Mouse (Mus musculus) hindbrain, embryonic 14.5 days (tissue): Measurements from ENCODE around the gene Gm3543. TPM values are rescaled to one million over a fixed set of nuclear protein-coding genes. Genes with fewer than 3 reads are reported as not detected.
"Not testable (repeated sequence)": the region's sequence is repeated elsewhere in the genome, so short reads cannot be mapped to it uniquely, and the experiment has no call there.

Source experiments
- ATAC-seq: fragments of 200-750 bp; cut with Nextera tagmentation; 2 replicates; pipeline ENCODE4 v1.8.0; 2017; ENCODE audit warnings: moderate number of reproducible peaks, mild to moderate bottlenecking, moderate TSS enrichment, moderate library complexity; ENCODE audit not compliant: low FRiP score
- DNase-seq: peaks from one replicate; pipeline ENCODE4 v3.0.0-alpha.2; 2015; ENCODE audit warnings: low spot score
- H3K27ac ChIP-seq: fragments of 300-500 bp; sonication (generic); 2 replicates; pipeline ENCODE4 v1.5.1; 2014; ENCODE audit warnings: mild to moderate bottlenecking, moderate library complexity
- H3K27me3 ChIP-seq: fragments of 300-500 bp; sonication (generic); 2 replicates; pipeline ENCODE4 v1.6.1; 2014; ENCODE audit warnings: mild to moderate bottlenecking, low read length, mixed read lengths; ENCODE audit not compliant: control insufficient read depth, insufficient read depth
- H3K36me3 ChIP-seq: fragments of 300-500 bp; sonication (generic); replicated peaks from 2 replicates; pipeline ENCODE4 v1.6.1; 2014; ENCODE audit not compliant: control insufficient read depth, insufficient read depth
- H3K4me1 ChIP-seq: fragments of 300-500 bp; sonication (generic); replicated peaks from 2 replicates; pipeline ENCODE4 v1.6.1; 2014; ENCODE audit warnings: antibody characterized with exemption, low read length, mixed read lengths; ENCODE audit not compliant: control insufficient read depth, insufficient read depth
- H3K4me2 ChIP-seq: fragments of 300-500 bp; sonication (generic); replicated peaks from 2 replicates; pipeline ENCODE4 v1.6.1; 2014; ENCODE audit warnings: mild to moderate bottlenecking, moderate library complexity
- H3K4me3 ChIP-seq: fragments of 300-500 bp; sonication (generic); replicated peaks from 2 replicates; pipeline ENCODE4 v1.5.1; 2014; ENCODE audit warnings: mild to moderate bottlenecking, low read length
- H3K9ac ChIP-seq: fragments of 300-500 bp; sonication (generic); 2 replicates; pipeline ENCODE4 v1.6.1; 2014
- H3K9me3 ChIP-seq: fragments of 300-500 bp; sonication (generic); 2 replicates; pipeline ENCODE4 v1.6.1; 2016; ENCODE audit warnings: low read length; ENCODE audit not compliant: control insufficient read depth
- WGBS: fragments of 180-500 bp; shearing (Covaris S2); extraction: QIAGEN DNeasy Blood & Tissue Kit; methylation state at CpG from one replicate; pipeline ENCODE4 v1.1.7; 2014; 5-methylcytosine and 5-hydroxymethylcytosine counted together
- polyA plus RNA-seq: library from polyadenylated mRNA; unstranded; fragments of >200 nt; fragmentation: Nextera tagmentation; extraction: Ambion mirVana; gene quantifications from 2 replicates; pipeline ENCODE4 v1.2.1, GENCODE M21; 2014

Gene Gm3543
- polyA plus RNA-seq = not detected in 2 replicates

DNA sequence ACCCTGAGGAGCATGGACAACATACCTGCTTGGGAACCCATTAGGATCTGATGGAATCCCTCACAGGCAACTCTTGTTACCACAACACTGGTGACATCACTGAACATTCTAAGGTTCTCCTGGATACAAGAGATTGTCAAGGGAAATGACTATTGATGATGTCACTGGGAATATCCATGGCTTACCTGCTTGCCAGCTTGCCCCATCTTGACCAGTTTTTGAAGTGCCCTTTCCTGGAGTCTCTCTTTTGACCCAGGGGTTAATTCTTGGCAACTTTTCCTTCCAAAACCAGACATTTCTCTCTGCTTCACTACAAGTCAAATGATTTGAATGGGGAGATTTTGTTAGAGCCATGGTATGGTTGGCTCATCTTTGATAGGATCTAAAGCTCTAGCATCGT is at the start of gene Gm3543:
Gm3543 (minus strand) TSS at position 101 of the 400 bp plus-strand sequence.
- not testable (repeated sequence) for H3K9ac ChIP-seq, H3K27me3 ChIP-seq, H3K9me3 ChIP-seq, H3K27ac ChIP-seq, ATAC-seq, DNase-seq, H3K4me1 ChIP-seq, H3K36me3 ChIP-seq, H3K4me3 ChIP-seq, H3K4me2 ChIP-seq
- WGBS = no CpG with 5 or more reads among the region's 1 CpGs

GRCm38 (mm10) chr14:41968596-41968995 is 14.5 kb downstream of the Gm3543 start:
- not testable (repeated sequence) for H3K27me3 ChIP-seq, H3K9me3 ChIP-seq, H3K36me3 ChIP-seq, DNase-seq, H3K4me2 ChIP-seq, ATAC-seq, H3K4me1 ChIP-seq, H3K9ac ChIP-seq, H3K4me3 ChIP-seq, H3K27ac ChIP-seq
- WGBS = 74% methylated on average over 3 of the region's 3 CpGs

DNA sequence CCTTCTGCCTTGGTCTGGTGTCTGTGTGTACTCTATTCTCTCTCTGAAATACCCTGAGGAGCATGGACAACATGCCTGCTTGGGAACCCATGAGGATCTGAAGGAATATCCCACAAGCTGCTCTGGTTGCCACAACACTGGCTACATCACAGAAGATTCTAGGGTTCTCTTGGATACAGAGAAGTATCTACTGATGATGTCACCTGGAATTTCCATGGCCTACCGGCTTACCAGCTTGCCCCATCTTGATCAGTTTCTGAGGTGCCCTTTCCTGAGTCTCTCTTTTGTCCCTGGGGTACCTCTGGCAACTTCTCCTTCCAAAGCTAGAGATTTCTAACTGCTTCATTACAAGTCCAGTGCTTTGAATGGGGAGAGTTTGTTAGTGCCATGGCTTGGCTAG is 15.3 kb downstream of the Gm3543 start, which contains the start of gene Gm6401:
Gm6401 (minus strand) TSS at position 101 of the 400 bp plus-strand sequence.
- not testable (repeated sequence) for H3K4me1 ChIP-seq, H3K4me3 ChIP-seq, H3K36me3 ChIP-seq, DNase-seq, H3K4me2 ChIP-seq, H3K27me3 ChIP-seq, H3K27ac ChIP-seq, H3K9me3 ChIP-seq, ATAC-seq, H3K9ac ChIP-seq
- 83% methylated on average over 1 of the region's 1 CpGs for WGBS

DNA sequence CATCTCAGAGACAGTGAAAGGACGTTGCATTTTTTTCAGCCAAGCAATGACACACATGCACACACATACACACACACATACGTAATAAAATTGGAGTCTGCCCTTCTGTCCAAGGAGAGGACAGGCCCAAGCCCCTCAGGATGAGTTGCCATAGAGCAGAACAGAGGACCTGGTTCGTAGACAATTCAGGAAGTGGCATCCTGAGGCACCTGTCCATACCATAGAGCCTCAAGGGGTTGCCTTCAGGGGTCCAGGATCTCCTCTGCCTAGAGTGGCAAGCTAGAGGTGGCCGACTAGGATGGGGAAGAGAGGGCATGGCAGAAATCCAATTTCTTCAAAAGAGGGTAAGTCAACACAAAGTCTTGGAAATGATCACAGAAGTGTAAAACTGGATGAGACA is 19.0 kb downstream of the Gm3543 start:
- ATAC-seq, H3K9me3 ChIP-seq, H3K4me3 ChIP-seq, H3K36me3 ChIP-seq, DNase-seq, H3K27ac ChIP-seq, H3K4me2 ChIP-seq, H3K27me3 ChIP-seq, H3K9ac ChIP-seq, H3K4me1 ChIP-seq: not testable (repeated sequence)
- WGBS = 73% methylated on average over 4 of the region's 4 CpGs

GRCm38 (mm10) chr14:41943695-41944094 is 39.4 kb downstream of the Gm3543 start, which contains the start of gene 1700024B05Rik:
1700024B05Rik (plus strand) TSS chr14:41943995.
- not testable (repeated sequence) for ATAC-seq

More at GRCm38 (mm10) chr14:41943695-41944094, 39.4 kb downstream of the Gm3543 start, which contains the start of gene 1700024B05Rik:
- H3K4me2 ChIP-seq, H3K27me3 ChIP-seq, H3K27ac ChIP-seq, DNase-seq, H3K9me3 ChIP-seq, H3K4me3 ChIP-seq, H3K9ac ChIP-seq, H3K4me1 ChIP-seq, H3K36me3 ChIP-seq: not testable (repeated sequence)
- WGBS = 67% methylated on average over 1 of the region's 2 CpGs

Other genes starting within 250 kb of the Gm3543 start
- gene Gm7929, start 232.7 kb downstream of the Gm3543 start, polyA plus RNA-seq = not detected in 2 replicates
- not detected in 2 replicates for gene Gm47189, start 210.9 kb downstream of the Gm3543 start, polyA plus RNA-seq
- gene Gm7980, start 76.0 kb downstream of the Gm3543 start, polyA plus RNA-seq = not detected in 2 replicates
- not detected in 2 replicates for gene 1700049E17Rik1, start 58.4 kb downstream of the Gm3543 start, polyA plus RNA-seq
- not detected in 2 replicates for gene 1700024B05Rik, start 39.3 kb downstream of the Gm3543 start, polyA plus RNA-seq
- not detected in 2 replicates for gene Gm6401, start 15.4 kb downstream of the Gm3543 start, polyA plus RNA-seq
- gene Gm7951, start 134.0 kb upstream of the Gm3543 start, polyA plus RNA-seq = not detected in 2 replicates
- not detected in 2 replicates for gene Gm17027, start 179.3 kb upstream of the Gm3543 start, polyA plus RNA-seq
- not detected in 2 replicates for gene Gm3573, start 207.5 kb upstream of the Gm3543 start, polyA plus RNA-seq